Mouse (Mus musculus): ENCODE measurements around the gene Gm13288.
"Not testable (repeated sequence)": the region's sequence is repeated elsewhere in the genome, so short reads cannot be mapped to it uniquely, and the experiment has no call there.

DNA sequence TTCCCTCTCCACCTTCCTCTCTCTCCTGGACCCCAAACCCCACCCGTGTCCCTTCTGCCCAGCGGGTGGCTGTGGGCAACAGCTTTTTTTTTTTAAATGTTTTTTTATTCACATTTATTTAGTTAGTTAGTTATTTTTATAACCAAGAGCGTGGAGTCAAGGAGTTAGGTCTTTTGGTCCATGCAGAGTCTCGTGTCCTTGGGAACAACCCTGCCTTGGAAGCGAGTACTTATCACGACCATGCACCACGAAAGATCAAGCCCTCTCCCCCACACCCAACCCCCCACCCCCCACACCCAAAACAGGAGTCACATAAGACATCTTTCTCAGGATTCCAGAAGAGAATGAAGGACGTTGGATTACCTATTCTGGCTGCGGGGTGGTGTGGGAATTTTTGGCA, 43.0 kb upstream of the Gm13288 start:
- TF ChIP-seq CTCF, POLR2A (IDR thresholded peaks at IDR 0.05; ENCODE audit: insufficient read depth, low read depth, low read length): not testable (repeated sequence)
